Mouse (Mus musculus): ENCODE measurements around the gene Ltv1. TPM values are rescaled to one million over a fixed set of nuclear protein-coding genes. Genes with fewer than 3 reads are reported as not detected.
"Not testable (repeated sequence)": the region's sequence is repeated elsewhere in the genome, so short reads cannot be mapped to it uniquely, and the experiment has no call there.

The Ltv1 gene
- polyA plus RNA-seq, 1 experiment: 29.5 TPM

GRCm38 (mm10) chr10:13209506-13209905, 16.5 kb upstream of the Ltv1 start:
- no peak for TF ChIP-seq POLR2A (IDR thresholded peaks at IDR 0.05; ENCODE audit: borderline replicate concordance, control insufficient read depth, low read depth, low read length)
- no peak for TF ChIP-seq CTCF (IDR thresholded peaks at IDR 0.05; ENCODE audit: control insufficient read depth, insufficient read depth, low read length)
- no peak overlapping the region for H3K4me3 ChIP-seq (replicated peaks; ENCODE audit: control insufficient read depth, low read depth, low read length)
- H3K4me1 ChIP-seq (ENCODE audit: control insufficient read depth, insufficient read depth, low read length): no peaks in the 10 kb centered on the region
- H3K27ac ChIP-seq (ENCODE audit: control insufficient read depth, insufficient read depth, low read depth, low read length, poor library complexity): no peak overlapping the region
- 87% methylated on average over 3 of the region's 3 CpGs for WGBS

- H3K4me1 ChIP-seq (ENCODE audit: control insufficient read depth, insufficient read depth, low read length): no peaks in the 10 kb centered on the region
- TF ChIP-seq POLR2A (IDR thresholded peaks at IDR 0.05; ENCODE audit: borderline replicate concordance, control insufficient read depth, low read depth, low read length) (no peak), CTCF (IDR thresholded peaks at IDR 0.05; ENCODE audit: control insufficient read depth, insufficient read depth, low read length) (no peak)
- no peak overlapping the region for H3K4me3 ChIP-seq (replicated peaks; ENCODE audit: control insufficient read depth, low read depth, low read length)
- no peak overlapping the region for H3K27ac ChIP-seq (ENCODE audit: control insufficient read depth, insufficient read depth, low read depth, low read length, poor library complexity)
- WGBS: 85% methylated on average over 4 of the region's 4 CpGs
These were observed 16.1 kb upstream of the Ltv1 start for GRCm38 (mm10) chr10:13209061-13209460.

- TF ChIP-seq POLR2A (IDR thresholded peaks at IDR 0.05; ENCODE audit: borderline replicate concordance, control insufficient read depth, low read depth, low read length): no peak
- TF ChIP-seq CTCF (IDR thresholded peaks at IDR 0.05; ENCODE audit: control insufficient read depth, insufficient read depth, low read length): no peak
- Histone ChIP-seq H3K4me1 (ENCODE audit: control insufficient read depth, insufficient read depth, low read length) (no peaks in the 10 kb centered on the region), H3K4me3 (replicated peaks; ENCODE audit: control insufficient read depth, low read depth, low read length) (no peak overlapping the region), H3K27ac (ENCODE audit: control insufficient read depth, insufficient read depth, low read depth, low read length, poor library complexity) (no peak overlapping the region)
- WGBS: 82% methylated on average over 6 of the region's 6 CpGs
These were observed 8.8 kb upstream of the Ltv1 start for GRCm38 (mm10) chr10:13201741-13202293.

- H3K4me1 ChIP-seq (ENCODE audit: control insufficient read depth, insufficient read depth, low read length): no peaks in the 10 kb centered on the region
- TF ChIP-seq CTCF (IDR thresholded peaks at IDR 0.05; ENCODE audit: control insufficient read depth, insufficient read depth, low read length): no peak
- no peak for TF ChIP-seq POLR2A (IDR thresholded peaks at IDR 0.05; ENCODE audit: borderline replicate concordance, control insufficient read depth, low read depth, low read length)
- H3K4me3 ChIP-seq (replicated peaks; ENCODE audit: control insufficient read depth, low read depth, low read length): no peak overlapping the region
- WGBS: 39% methylated on average over 3 of the region's 3 CpGs
- no peak overlapping the region for H3K27ac ChIP-seq (ENCODE audit: control insufficient read depth, insufficient read depth, low read depth, low read length, poor library complexity)
These were observed 7.9 kb upstream of the Ltv1 start for GRCm38 (mm10) chr10:13200862-13201261.

GRCm38 (mm10) chr10:13199234-13199633, 6.3 kb upstream of the Ltv1 start:
- no peak overlapping the region for H3K27ac ChIP-seq (ENCODE audit: control insufficient read depth, insufficient read depth, low read depth, low read length, poor library complexity)
- TF ChIP-seq POLR2A (IDR thresholded peaks at IDR 0.05; ENCODE audit: borderline replicate concordance, control insufficient read depth, low read depth, low read length) (no peak), CTCF (IDR thresholded peaks at IDR 0.05; ENCODE audit: control insufficient read depth, insufficient read depth, low read length) (no peak)
- H3K4me3 ChIP-seq (replicated peaks; ENCODE audit: control insufficient read depth, low read depth, low read length): no peak overlapping the region
- H3K4me1 ChIP-seq (ENCODE audit: control insufficient read depth, insufficient read depth, low read length): no peaks in the 10 kb centered on the region
- WGBS: 5% methylated on average over 1 of the region's 1 CpGs

- Histone ChIP-seq H3K4me3 (replicated peaks; ENCODE audit: control insufficient read depth, low read depth, low read length) (no peak overlapping the region), H3K4me1 (ENCODE audit: control insufficient read depth, insufficient read depth, low read length) (peaks cover 2% of the 10 kb centered on the region; the same call in 1 of the 2 replicates), H3K27ac (ENCODE audit: control insufficient read depth, insufficient read depth, low read depth, low read length, poor library complexity) (no peak overlapping the region)
- TF ChIP-seq CTCF (IDR thresholded peaks at IDR 0.05; ENCODE audit: control insufficient read depth, insufficient read depth, low read length) (no peak), POLR2A (IDR thresholded peaks at IDR 0.05; ENCODE audit: borderline replicate concordance, control insufficient read depth, low read depth, low read length) (no peak)
- WGBS: 81% methylated on average over 8 of the region's 8 CpGs
These were observed 4.0 kb upstream of the Ltv1 start for GRCm38 (mm10) chr10:13196872-13197507.

GRCm38 (mm10) chr10:13193496-13193895, 528 bp upstream of the Ltv1 start:
- H3K4me1 ChIP-seq (ENCODE audit: control insufficient read depth, insufficient read depth, low read length); H3K27ac ChIP-seq (ENCODE audit: control insufficient read depth, insufficient read depth, low read depth, low read length, poor library complexity); H3K4me3 ChIP-seq (replicated peaks; ENCODE audit: control insufficient read depth, low read depth, low read length): not testable (repeated sequence)
- 83% methylated on average over 7 of the region's 7 CpGs for WGBS

- Histone ChIP-seq H3K27ac (ENCODE audit: control insufficient read depth, insufficient read depth, low read depth, low read length, poor library complexity) (no peak overlapping the region), H3K4me1 (ENCODE audit: control insufficient read depth, insufficient read depth, low read length) (peaks cover 2% of the 10 kb centered on the region; the same call in 1 of the 2 replicates), H3K4me3 (replicated peaks; ENCODE audit: control insufficient read depth, low read depth, low read length) (no peak overlapping the region)
- TF ChIP-seq CTCF (IDR thresholded peaks at IDR 0.05; ENCODE audit: control insufficient read depth, insufficient read depth, low read length) (no peak), POLR2A (IDR thresholded peaks at IDR 0.05; ENCODE audit: borderline replicate concordance, control insufficient read depth, low read depth, low read length) (no peak)
- WGBS: 89% methylated on average over 5 of the region's 5 CpGs
These were observed 3.1 kb downstream of the Ltv1 start for GRCm38 (mm10) chr10:13189881-13190280.

- 83% methylated on average over 3 of the region's 3 CpGs for WGBS
- no peak for TF ChIP-seq CTCF (IDR thresholded peaks at IDR 0.05; ENCODE audit: control insufficient read depth, insufficient read depth, low read length)
- no peak for TF ChIP-seq POLR2A (IDR thresholded peaks at IDR 0.05; ENCODE audit: borderline replicate concordance, control insufficient read depth, low read depth, low read length)
These were observed 6.2 kb downstream of the Ltv1 start for GRCm38 (mm10) chr10:13186754-13187153.

More at GRCm38 (mm10) chr10:13186754-13187153, 6.2 kb downstream of the Ltv1 start:
- Histone ChIP-seq H3K4me3 (replicated peaks; ENCODE audit: control insufficient read depth, low read depth, low read length) (no peak overlapping the region), H3K27ac (ENCODE audit: control insufficient read depth, insufficient read depth, low read depth, low read length, poor library complexity) (no peak overlapping the region), H3K4me1 (ENCODE audit: control insufficient read depth, insufficient read depth, low read length) (no peaks in the 10 kb centered on the region)

Measured in bone marrow, adult 2 months (tissue).